Mouse (Mus musculus): Measurements from ENCODE around the gene Tspan4. TPM values are rescaled to one million over a fixed set of nuclear protein-coding genes. Genes with fewer than 3 reads are reported as not detected.
A peak's percentile ranks its signal among the peaks of the same experiment; 100 is the strongest.

Tspan4 gene
- polyA plus RNA-seq, 1 experiment from 2014 or later = 65.0 TPM

DNA sequence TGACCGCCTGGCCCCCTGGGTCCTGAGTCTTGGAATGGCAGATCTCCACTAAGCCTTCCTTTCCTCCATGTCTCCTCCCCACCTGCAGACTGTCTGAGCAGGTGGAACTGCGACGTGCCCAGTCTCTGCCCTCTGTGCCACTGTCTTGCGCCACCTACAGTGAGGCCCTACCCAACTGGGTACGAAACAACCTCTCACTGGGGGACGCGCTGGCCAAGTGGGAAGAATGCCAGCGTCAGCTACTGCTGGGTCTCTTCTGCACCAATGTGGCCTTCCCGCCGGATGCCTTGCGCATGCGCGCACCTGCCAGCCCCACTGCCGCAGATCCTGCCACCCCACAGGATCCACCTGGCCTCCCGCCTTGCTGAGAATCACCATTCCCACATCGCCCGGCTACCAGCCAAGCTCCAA, 15.7 kb upstream of the Tspan4 start:
- peaks cover 18 to 35% of the 10 kb centered on the region in 2 experiments; a peak in 3 of 4 replicates for H3K4me1 ChIP-seq (ENCODE audit: control insufficient read depth in 2 of 2, insufficient read depth in 2 of 2, low read length in 2 of 2)
- WGBS = 85% methylated on average over 17 of the region's 17 CpGs
- H3K4me3 ChIP-seq (ENCODE audit: control insufficient read depth in 1 of 2, insufficient read depth in 1 of 2, low read depth in 1 of 2, low read length in 2 of 2) = no peak overlapping the region
- peaks cover 25% of the 10 kb centered on the region for H3K36me3 ChIP-seq (ENCODE audit: control insufficient read depth, insufficient read depth, low read length)
- no peak overlapping the region for H3K9ac ChIP-seq (ENCODE audit: low read length)
- peaks cover 27% of the 10 kb centered on the region for H3K27me3 ChIP-seq (ENCODE audit: control insufficient read depth, insufficient read depth, low read length)
- no peak overlapping the region for H3K27ac ChIP-seq (replicated peaks in 1 of 2; ENCODE audit: control insufficient read depth in 1 of 2, insufficient read depth in 1 of 2, low read depth in 2 of 2, low read length in 2 of 2)
- ATAC-seq (ENCODE audit: insufficient number of reproducible peaks, insufficient read depth, low FRiP score, low read depth) = no peak
- H3K4me2 ChIP-seq (ENCODE audit: low read length) = no peak overlapping the region
- no peaks in the 10 kb centered on the region for H3K9me3 ChIP-seq (ENCODE audit: control insufficient read depth, low read length)

DNA sequence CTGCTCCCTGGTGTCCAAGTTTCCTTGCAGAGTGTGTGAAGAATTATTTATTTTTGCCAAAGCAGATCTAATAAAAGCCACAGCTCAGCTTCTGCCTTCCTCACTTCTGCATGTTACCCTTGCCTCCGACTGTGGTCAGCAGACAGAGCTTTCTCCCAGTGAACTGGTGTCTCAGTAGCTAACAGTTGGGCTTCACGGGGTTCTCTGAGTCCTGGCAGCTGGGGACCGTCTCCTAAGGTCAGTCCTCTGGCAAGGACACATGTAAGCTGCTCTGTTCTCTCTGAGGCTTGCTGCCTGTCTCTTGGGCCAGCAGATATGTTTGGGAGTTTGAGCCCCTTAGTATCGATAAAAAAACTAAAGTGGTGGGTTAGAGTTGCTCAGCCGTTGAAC, 15.0 kb upstream of the Tspan4 start:
- H3K4me3 ChIP-seq (ENCODE audit: control insufficient read depth in 1 of 2, insufficient read depth in 1 of 2, low read depth in 1 of 2, low read length in 2 of 2) = no peak overlapping the region
- peaks cover 30% of the 10 kb centered on the region for H3K27me3 ChIP-seq (ENCODE audit: control insufficient read depth, insufficient read depth, low read length)
- 66% methylated on average over 5 of the region's 5 CpGs for WGBS
- H3K9ac ChIP-seq (ENCODE audit: low read length) = no peak overlapping the region
- peaks cover 21 to 36% of the 10 kb centered on the region in 2 experiments; a peak in 3 of 4 replicates for H3K4me1 ChIP-seq (ENCODE audit: control insufficient read depth in 2 of 2, insufficient read depth in 2 of 2, low read length in 2 of 2)
- H3K27ac ChIP-seq (replicated peaks in 1 of 2; ENCODE audit: control insufficient read depth in 1 of 2, insufficient read depth in 1 of 2, low read depth in 2 of 2, low read length in 2 of 2) = no peak overlapping the region
- H3K9me3 ChIP-seq (ENCODE audit: control insufficient read depth, low read length) = no peaks in the 10 kb centered on the region
- no peak for ATAC-seq (ENCODE audit: insufficient number of reproducible peaks, insufficient read depth, low FRiP score, low read depth)
- H3K4me2 ChIP-seq (ENCODE audit: low read length) = no peak overlapping the region
- peaks cover 25% of the 10 kb centered on the region for H3K36me3 ChIP-seq (ENCODE audit: control insufficient read depth, insufficient read depth, low read length)

DNA sequence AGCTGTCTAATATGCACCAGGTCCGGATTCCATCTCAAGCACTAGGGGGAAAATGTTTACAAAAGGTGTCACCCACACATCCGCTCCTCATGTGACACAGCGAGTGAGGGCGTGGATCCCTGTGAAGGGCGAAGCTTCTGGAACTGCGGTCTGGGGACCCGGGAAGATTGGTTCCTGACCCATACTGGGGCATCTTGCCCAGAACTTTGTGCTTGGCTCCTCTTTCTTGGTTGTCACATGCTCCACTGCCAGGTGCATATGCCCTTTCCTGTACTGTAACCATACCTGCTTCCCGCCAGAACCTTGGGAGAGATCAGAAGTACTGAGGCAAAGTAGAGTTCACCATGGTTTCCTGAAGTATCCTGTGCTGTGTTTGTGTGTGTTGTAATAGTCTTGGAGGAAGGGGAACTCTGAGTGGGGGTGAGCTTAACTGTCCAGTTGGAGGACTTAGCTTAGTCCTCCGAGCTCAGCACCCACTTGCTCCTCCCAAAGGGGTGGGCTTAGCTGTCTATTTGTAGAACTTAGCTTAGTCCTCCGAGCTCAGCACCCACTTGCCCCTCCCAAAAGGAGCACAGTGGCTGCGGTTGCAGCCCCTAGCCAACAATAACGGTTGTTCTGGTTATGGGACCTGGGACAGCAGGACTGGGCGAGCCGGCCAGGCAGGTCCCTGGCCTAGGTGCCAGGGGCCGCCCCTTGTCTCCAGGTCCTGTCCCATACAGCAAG, 14.5 kb upstream of the Tspan4 start, which contains the start of gene Cracr2b:
TSS of gene Cracr2b (plus strand) at position 704 of the 723 bp plus-strand sequence.
- Histone ChIP-seq H3K4me1 (ENCODE audit: control insufficient read depth in 2 of 2, insufficient read depth in 2 of 2, low read length in 2 of 2) (peaks cover 21 to 42% of the 10 kb centered on the region in 2 experiments; a peak in 3 of 4 replicates), H3K9ac (ENCODE audit: low read length) (peak within 1 kb of the TSS; percentile 77), H3K4me3 (ENCODE audit: control insufficient read depth in 1 of 2, insufficient read depth in 1 of 2, low read depth in 1 of 2, low read length in 2 of 2) (peak within 1 kb of the TSS; percentile 57 to 61), H3K4me2 (ENCODE audit: low read length) (peak within 1 kb of the TSS; percentile 97), H3K27ac (replicated peaks in 1 of 2; ENCODE audit: control insufficient read depth in 1 of 2, insufficient read depth in 1 of 2, low read depth in 2 of 2, low read length in 2 of 2) (peak within 1 kb of the TSS in 1 of 2 experiments; percentile 44; a peak in 2 of 4 replicates), H3K9me3 (ENCODE audit: control insufficient read depth, low read length) (no peaks in the 10 kb centered on the region), H3K27me3 (ENCODE audit: control insufficient read depth, insufficient read depth, low read length) (peaks cover 30% of the 10 kb centered on the region), H3K36me3 (ENCODE audit: control insufficient read depth, insufficient read depth, low read length) (peaks cover 25% of the 10 kb centered on the region)
- WGBS = 73% methylated on average over 15 of the region's 15 CpGs
- no peak for ATAC-seq (ENCODE audit: insufficient number of reproducible peaks, insufficient read depth, low FRiP score, low read depth)

DNA sequence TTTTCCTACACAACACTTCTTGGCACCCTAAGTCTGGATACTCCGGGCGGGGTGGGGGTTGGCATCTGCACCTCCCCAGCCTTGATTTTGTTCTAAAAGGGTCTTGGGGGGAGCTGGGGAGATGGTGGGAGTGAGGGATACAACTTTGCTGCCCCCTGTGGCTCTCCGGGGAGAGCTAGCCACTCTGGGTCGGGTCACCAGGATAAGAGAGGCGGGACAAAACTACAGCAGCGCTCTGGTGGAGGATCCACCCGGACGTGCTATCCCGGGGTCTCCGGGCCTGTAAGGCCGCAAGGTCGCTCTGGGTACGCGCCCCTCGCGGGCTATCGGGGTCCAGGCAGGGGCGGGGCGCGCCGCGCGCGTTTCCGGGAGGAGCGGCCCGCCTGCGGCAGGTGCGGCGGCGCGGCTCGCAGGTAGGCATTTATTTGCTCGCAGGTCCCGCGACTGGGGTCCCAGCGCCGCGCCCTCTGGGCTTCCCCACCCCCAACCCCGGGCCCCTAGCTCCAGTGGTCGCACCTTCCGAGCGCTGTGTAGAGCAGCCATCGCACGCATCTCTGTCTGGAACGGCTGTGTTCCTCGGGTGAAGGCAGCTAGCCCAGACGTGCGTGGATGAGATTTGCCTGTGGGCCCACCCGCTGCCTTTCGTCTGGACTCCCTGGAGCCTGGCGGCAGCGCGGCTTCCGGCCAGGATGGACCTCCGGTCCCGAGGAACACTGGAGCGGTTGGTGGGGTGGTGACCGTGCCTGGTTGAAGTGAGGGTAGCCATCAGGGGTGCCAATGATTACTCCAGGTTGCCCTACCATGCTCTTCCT, 13.3 kb upstream of the Tspan4 start:
- Histone ChIP-seq H3K36me3 (ENCODE audit: control insufficient read depth, insufficient read depth, low read length) (peaks cover 25% of the 10 kb centered on the region), H3K4me1 (ENCODE audit: control insufficient read depth in 2 of 2, insufficient read depth in 2 of 2, low read length in 2 of 2) (peaks cover 19 to 38% of the 10 kb centered on the region in 2 experiments; a peak in 3 of 4 replicates), H3K9me3 (ENCODE audit: control insufficient read depth, low read length) (no peaks in the 10 kb centered on the region), H3K27ac (replicated peaks in 1 of 2; ENCODE audit: control insufficient read depth in 1 of 2, insufficient read depth in 1 of 2, low read depth in 2 of 2, low read length in 2 of 2) (peak overlapping the region in 1 of 2 experiments; percentile 44; a peak in 2 of 4 replicates), H3K27me3 (ENCODE audit: control insufficient read depth, insufficient read depth, low read length) (peaks cover 30% of the 10 kb centered on the region), H3K4me3 (ENCODE audit: control insufficient read depth in 1 of 2, insufficient read depth in 1 of 2, low read depth in 1 of 2, low read length in 2 of 2) (peak overlapping the region; percentile 57 to 61), H3K9ac (ENCODE audit: low read length) (peak overlapping the region; percentile 77), H3K4me2 (ENCODE audit: low read length) (peak overlapping the region; percentile 97)
- ATAC-seq (ENCODE audit: insufficient number of reproducible peaks, insufficient read depth, low FRiP score, low read depth) = no peak
- 1% methylated on average over 58 of the region's 59 CpGs for WGBS

DNA sequence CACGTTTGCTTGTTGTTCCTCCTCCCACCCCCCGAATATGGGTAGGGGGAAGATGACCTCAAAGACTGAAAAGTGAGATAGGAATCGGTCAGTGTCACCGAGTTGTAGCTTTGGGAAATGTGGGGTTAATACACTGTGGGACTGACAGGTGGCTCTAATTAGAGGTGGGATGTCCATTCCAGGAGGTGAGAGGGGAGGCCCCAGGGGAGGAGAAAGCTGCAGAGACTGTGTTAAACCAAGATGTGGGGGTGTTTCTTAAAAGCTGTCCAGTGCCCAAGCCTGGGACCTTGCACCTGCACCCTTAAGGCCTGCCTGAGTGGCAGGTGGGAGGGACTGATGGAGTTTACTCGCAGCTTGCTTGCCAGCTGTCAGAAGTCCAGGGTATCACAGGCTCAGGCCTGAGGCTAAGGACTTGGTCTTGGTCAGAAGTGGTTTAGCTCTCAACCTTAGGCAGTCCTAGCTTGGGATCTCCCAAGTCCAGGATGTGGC, 12.7 kb upstream of the Tspan4 start:
- Histone ChIP-seq H3K9me3 (ENCODE audit: control insufficient read depth, low read length) (no peaks in the 10 kb centered on the region), H3K4me1 (ENCODE audit: control insufficient read depth in 2 of 2, insufficient read depth in 2 of 2, low read length in 2 of 2) (peaks cover 22 to 42% of the 10 kb centered on the region in 2 experiments; a peak in 3 of 4 replicates), H3K27me3 (ENCODE audit: control insufficient read depth, insufficient read depth, low read length) (peaks cover 30% of the 10 kb centered on the region), H3K9ac (ENCODE audit: low read length) (peak overlapping the region; percentile 77), H3K36me3 (ENCODE audit: control insufficient read depth, insufficient read depth, low read length) (peaks cover 23% of the 10 kb centered on the region), H3K4me3 (ENCODE audit: control insufficient read depth in 1 of 2, insufficient read depth in 1 of 2, low read depth in 1 of 2, low read length in 2 of 2) (peak overlapping the region; percentile 57 to 61), H3K27ac (replicated peaks in 1 of 2; ENCODE audit: control insufficient read depth in 1 of 2, insufficient read depth in 1 of 2, low read depth in 2 of 2, low read length in 2 of 2) (no peak overlapping the region), H3K4me2 (ENCODE audit: low read length) (peak overlapping the region; percentile 97)
- no peak for ATAC-seq (ENCODE audit: insufficient number of reproducible peaks, insufficient read depth, low FRiP score, low read depth)
- 17% methylated on average over 5 of the region's 5 CpGs for WGBS

DNA sequence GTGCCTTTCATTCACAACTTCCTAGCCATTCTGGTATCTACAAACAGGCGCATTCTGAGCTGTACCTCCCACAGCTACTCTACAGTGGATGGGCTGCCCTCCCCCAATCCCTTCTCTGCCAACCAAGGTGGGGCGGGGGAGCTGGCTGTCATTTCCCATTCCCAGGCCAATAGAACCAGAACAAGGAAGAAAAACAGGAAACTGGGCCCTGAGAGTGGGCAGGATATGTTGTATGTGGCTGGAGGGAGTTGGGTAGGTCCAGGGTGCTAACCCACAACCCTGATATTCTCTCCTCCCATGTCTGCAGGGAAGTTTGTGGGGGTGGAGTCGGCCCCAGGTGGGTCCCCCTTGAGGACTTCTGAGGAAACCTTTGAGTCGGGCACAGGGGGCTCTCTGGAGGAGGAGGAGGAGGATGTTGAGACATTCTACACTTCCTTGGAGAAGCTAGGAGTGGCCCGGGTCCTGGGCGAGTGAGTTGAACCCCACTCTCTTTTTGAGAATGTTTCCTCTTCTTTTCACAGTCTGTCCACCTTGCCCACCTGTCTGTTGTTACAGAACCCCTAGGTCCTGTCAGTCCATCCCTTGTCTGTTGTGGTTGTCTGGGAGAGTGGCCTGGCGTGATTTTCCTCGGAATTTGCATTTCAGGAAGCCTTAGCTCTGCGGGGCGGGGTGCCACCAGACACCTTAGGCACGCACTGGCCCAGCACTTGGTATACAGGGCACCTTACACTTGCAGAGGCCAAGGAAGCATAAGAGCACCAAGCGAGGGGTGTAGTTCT, 11.0 kb upstream of the Tspan4 start:
- H3K4me1 ChIP-seq (ENCODE audit: control insufficient read depth in 2 of 2, insufficient read depth in 2 of 2, low read length in 2 of 2) = peaks cover 31 to 50% of the 10 kb centered on the region in 2 experiments
- peak; percentile 0; the same call in 1 of the 2 replicates for ATAC-seq (ENCODE audit: insufficient number of reproducible peaks, insufficient read depth, low FRiP score, low read depth)

More for the DNA sequence above, 11.0 kb upstream of the Tspan4 start:
- H3K36me3 ChIP-seq (ENCODE audit: control insufficient read depth, insufficient read depth, low read length) = peaks cover 13% of the 10 kb centered on the region
- H3K27ac ChIP-seq (replicated peaks in 1 of 2; ENCODE audit: control insufficient read depth in 1 of 2, insufficient read depth in 1 of 2, low read depth in 2 of 2, low read length in 2 of 2) = peak overlapping the region; percentile 45 to 73
- peak overlapping the region; percentile 65; the same call in 1 of the 2 replicates for H3K9ac ChIP-seq (ENCODE audit: low read length)
- peak overlapping the region; percentile 7 to 25 for H3K4me3 ChIP-seq (ENCODE audit: control insufficient read depth in 1 of 2, insufficient read depth in 1 of 2, low read depth in 1 of 2, low read length in 2 of 2)
- peaks cover 30% of the 10 kb centered on the region for H3K27me3 ChIP-seq (ENCODE audit: control insufficient read depth, insufficient read depth, low read length)
- H3K9me3 ChIP-seq (ENCODE audit: control insufficient read depth, low read length) = no peaks in the 10 kb centered on the region
- H3K4me2 ChIP-seq (ENCODE audit: low read length) = peak overlapping the region; percentile 64
- WGBS = 31% methylated on average over 12 of the region's 12 CpGs
